Mouse (Mus musculus): ENCODE measurements at regions not wholly inside any gene's neighbourhood (a gene's known extent, or its start where the extent isn't known, plus 50 kb on each side); places are given as distances from the start of the nearest gene placed in this dataset.

DNA sequence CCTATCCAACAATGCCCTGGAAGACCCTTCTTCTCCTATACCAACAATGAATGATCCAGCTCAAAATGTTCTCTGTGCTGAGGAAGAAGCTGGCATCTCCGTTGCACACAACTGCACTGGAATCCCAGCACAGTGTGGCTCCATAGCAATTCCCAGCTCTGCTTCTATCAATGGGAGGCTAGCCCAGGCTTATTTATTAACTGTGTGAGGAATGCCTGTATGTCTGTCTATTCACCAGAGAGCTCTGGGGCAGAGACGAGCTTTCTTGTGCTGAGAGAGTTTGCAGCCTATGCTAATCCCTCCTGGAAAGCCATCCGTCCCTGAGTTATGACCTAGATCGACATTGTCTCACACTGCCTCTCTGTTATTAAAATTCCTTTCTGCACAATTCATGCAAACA, 108.1 kb downstream of the Snx19 start:
- Histone ChIP-seq H3K27ac (ENCODE audit: insufficient read depth, low read depth, low read length) (no peak overlapping the region), H3K36me3 (ENCODE audit: control insufficient read depth, insufficient read depth, low read length) (no peaks in the 10 kb centered on the region), H3K4me3 (ENCODE audit: low read depth, low read length) (no peak overlapping the region), H3K27me3 (ENCODE audit: control insufficient read depth, insufficient read depth, low read length) (no peaks in the 10 kb centered on the region), H3K4me1 (ENCODE audit: control insufficient read depth, insufficient read depth, insufficient read length, low read length) (no peaks in the 10 kb centered on the region)
- WGBS: 46% methylated on average over 4 of the region's 4 CpGs
- no peak for TF ChIP-seq POLR2A (IDR thresholded peaks at IDR 0.05; ENCODE audit: low read depth, low read length)
- TF ChIP-seq CTCF (IDR thresholded peaks at IDR 0.05; ENCODE audit: extremely low read depth, insufficient read length, insufficient replicate concordance, low read depth, low read length): no peak

DNA sequence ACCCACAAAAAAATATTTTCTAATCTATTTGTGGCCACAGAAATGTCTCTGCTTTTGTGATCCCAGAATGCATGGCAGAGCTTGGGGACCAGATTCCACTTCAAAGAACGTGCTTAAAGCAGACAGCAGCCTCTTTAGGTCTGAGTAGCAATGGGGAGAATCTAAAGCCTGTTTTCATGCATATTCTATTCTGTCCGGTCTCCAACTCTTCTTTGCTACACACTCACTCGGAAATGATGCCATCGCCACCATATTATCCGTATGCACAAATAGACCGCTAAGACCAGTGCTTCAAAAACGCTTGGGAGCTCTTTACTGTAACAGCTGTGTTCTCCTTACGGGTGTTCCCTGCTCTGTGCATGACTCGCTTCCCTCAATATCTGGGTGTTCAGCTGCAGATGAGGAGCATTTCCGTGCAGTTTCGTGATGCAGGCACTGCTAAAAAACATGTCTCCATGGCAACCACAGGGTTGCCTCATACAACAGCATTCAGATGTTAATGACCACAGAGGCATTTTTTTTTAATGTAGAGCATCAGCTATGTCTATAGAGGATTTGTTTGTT, 107.0 kb downstream of the Snx19 start:
- no peak overlapping the region for H3K4me3 ChIP-seq (ENCODE audit: low read depth, low read length)
- WGBS: 74% methylated on average over 11 of the region's 11 CpGs
- H3K27me3 ChIP-seq (ENCODE audit: control insufficient read depth, insufficient read depth, low read length): no peaks in the 10 kb centered on the region
- H3K27ac ChIP-seq (ENCODE audit: insufficient read depth, low read depth, low read length): no peak overlapping the region
- H3K36me3 ChIP-seq (ENCODE audit: control insufficient read depth, insufficient read depth, low read length): no peaks in the 10 kb centered on the region
- no peaks in the 10 kb centered on the region for H3K4me1 ChIP-seq (ENCODE audit: control insufficient read depth, insufficient read depth, insufficient read length, low read length)
- TF ChIP-seq POLR2A (IDR thresholded peaks at IDR 0.05; ENCODE audit: low read depth, low read length): no peak
- TF ChIP-seq CTCF (IDR thresholded peaks at IDR 0.05; ENCODE audit: extremely low read depth, insufficient read length, insufficient replicate concordance, low read depth, low read length): no peak

DNA sequence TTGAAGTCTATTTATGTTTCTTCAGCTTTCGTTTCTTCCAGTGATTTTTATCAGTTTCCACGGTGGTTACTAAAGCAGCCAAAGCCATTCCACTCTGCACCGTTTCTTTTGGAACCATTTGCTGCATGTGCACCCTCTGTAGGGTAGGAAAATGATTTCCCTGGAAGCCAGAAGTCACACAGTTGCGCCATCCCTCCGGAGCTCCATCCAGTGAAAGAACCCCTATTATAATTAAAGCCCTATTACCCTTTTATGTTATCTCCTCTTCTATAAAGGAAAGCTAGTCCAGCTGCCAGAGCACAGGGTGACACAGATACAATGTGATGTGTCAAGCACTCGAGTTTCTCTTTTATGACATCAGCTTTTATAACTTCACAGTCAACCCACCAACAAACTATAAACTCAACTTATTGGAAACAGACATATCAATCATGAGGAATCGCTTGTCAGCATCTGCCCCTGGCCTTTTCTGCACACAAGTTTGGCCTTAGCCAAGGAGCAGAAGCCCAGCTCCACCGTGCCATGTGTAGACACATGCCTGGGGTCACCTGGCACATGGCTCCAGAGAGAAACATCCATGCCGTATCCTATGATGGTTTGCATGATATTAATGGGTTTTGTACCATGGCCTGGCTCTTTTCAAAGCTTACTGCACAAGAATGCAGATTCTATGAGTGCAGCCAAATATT, 106.3 kb downstream of the Snx19 start:
- Histone ChIP-seq H3K36me3 (ENCODE audit: control insufficient read depth, insufficient read depth, low read length) (no peaks in the 10 kb centered on the region), H3K4me1 (ENCODE audit: control insufficient read depth, insufficient read depth, insufficient read length, low read length) (no peaks in the 10 kb centered on the region), H3K4me3 (ENCODE audit: low read depth, low read length) (no peak overlapping the region), H3K27ac (ENCODE audit: insufficient read depth, low read depth, low read length) (no peak overlapping the region), H3K27me3 (ENCODE audit: control insufficient read depth, insufficient read depth, low read length) (no peaks in the 10 kb centered on the region)
- WGBS: 59% methylated on average over 9 of the region's 9 CpGs
- TF ChIP-seq POLR2A (IDR thresholded peaks at IDR 0.05; ENCODE audit: low read depth, low read length) (no peak), CTCF (IDR thresholded peaks at IDR 0.05; ENCODE audit: extremely low read depth, insufficient read length, insufficient replicate concordance, low read depth, low read length) (no peak)

GRCm38 (mm10) chr9:30525086-30525485, 98.2 kb downstream of the Snx19 start:
- H3K4me3 ChIP-seq (ENCODE audit: low read depth, low read length): no peak overlapping the region
- H3K36me3 ChIP-seq (ENCODE audit: control insufficient read depth, insufficient read depth, low read length): no peaks in the 10 kb centered on the region
- H3K27ac ChIP-seq (ENCODE audit: insufficient read depth, low read depth, low read length): no peak overlapping the region
- H3K4me1 ChIP-seq (ENCODE audit: control insufficient read depth, insufficient read depth, insufficient read length, low read length): no peaks in the 10 kb centered on the region
- no peak for TF ChIP-seq POLR2A (IDR thresholded peaks at IDR 0.05; ENCODE audit: low read depth, low read length)
- 78% methylated on average over 5 of the region's 5 CpGs for WGBS
- H3K27me3 ChIP-seq (ENCODE audit: control insufficient read depth, insufficient read depth, low read length): no peaks in the 10 kb centered on the region

GRCm38 (mm10) chr9:30524401-30525066, 97.6 kb downstream of the Snx19 start:
- H3K36me3 ChIP-seq (ENCODE audit: control insufficient read depth, insufficient read depth, low read length): no peaks in the 10 kb centered on the region
- H3K4me1 ChIP-seq (ENCODE audit: control insufficient read depth, insufficient read depth, insufficient read length, low read length): no peaks in the 10 kb centered on the region
- H3K27me3 ChIP-seq (ENCODE audit: control insufficient read depth, insufficient read depth, low read length): no peaks in the 10 kb centered on the region
- H3K27ac ChIP-seq (ENCODE audit: insufficient read depth, low read depth, low read length): no peak overlapping the region
- TF ChIP-seq CTCF (IDR thresholded peaks at IDR 0.05; ENCODE audit: extremely low read depth, insufficient read length, insufficient replicate concordance, low read depth, low read length): no peak
- no peak for TF ChIP-seq POLR2A (IDR thresholded peaks at IDR 0.05; ENCODE audit: low read depth, low read length)
- H3K4me3 ChIP-seq (ENCODE audit: low read depth, low read length): no peak overlapping the region
- WGBS: 84% methylated on average over 6 of the region's 6 CpGs

- TF ChIP-seq POLR2A (IDR thresholded peaks at IDR 0.05; ENCODE audit: low read depth, low read length): no peak
- TF ChIP-seq CTCF (IDR thresholded peaks at IDR 0.05; ENCODE audit: extremely low read depth, insufficient read length, insufficient replicate concordance, low read depth, low read length): no peak
- Histone ChIP-seq H3K4me3 (ENCODE audit: low read depth, low read length) (no peak overlapping the region), H3K27me3 (ENCODE audit: control insufficient read depth, insufficient read depth, low read length) (no peaks in the 10 kb centered on the region), H3K36me3 (ENCODE audit: control insufficient read depth, insufficient read depth, low read length) (no peaks in the 10 kb centered on the region), H3K4me1 (ENCODE audit: control insufficient read depth, insufficient read depth, insufficient read length, low read length) (no peaks in the 10 kb centered on the region), H3K27ac (ENCODE audit: insufficient read depth, low read depth, low read length) (no peak overlapping the region)
- whole genome bisulfite sequencing: 84% methylated on average over 2 of the region's 2 CpGs
Observed at GRCm38 (mm10) chr9:30523852-30524251, 96.9 kb downstream of the Snx19 start.

GRCm38 (mm10) chr9:30522595-30523350, 95.9 kb downstream of the Snx19 start:
- no peak overlapping the region for H3K4me3 ChIP-seq (ENCODE audit: low read depth, low read length)
- H3K4me1 ChIP-seq (ENCODE audit: control insufficient read depth, insufficient read depth, insufficient read length, low read length): no peaks in the 10 kb centered on the region
- H3K36me3 ChIP-seq (ENCODE audit: control insufficient read depth, insufficient read depth, low read length): no peaks in the 10 kb centered on the region
- H3K27me3 ChIP-seq (ENCODE audit: control insufficient read depth, insufficient read depth, low read length): no peaks in the 10 kb centered on the region
- TF ChIP-seq POLR2A (IDR thresholded peaks at IDR 0.05; ENCODE audit: low read depth, low read length): no peak
- no peak for TF ChIP-seq CTCF (IDR thresholded peaks at IDR 0.05; ENCODE audit: extremely low read depth, insufficient read length, insufficient replicate concordance, low read depth, low read length)
- no peak overlapping the region for H3K27ac ChIP-seq (ENCODE audit: insufficient read depth, low read depth, low read length)
- WGBS: 83% methylated on average over 10 of the region's 10 CpGs
